Mouse (Mus musculus): Measurements from ENCODE around the gene Fbll1.

The Fbll1 gene

GRCm38 (mm10) chr11:35784537-35784936 is 14.1 kb downstream of the Fbll1 start:
- in situ Hi-C loops (cut with MboI, MseI): loop anchor here (5.0 kb wide), 1 partner anchor 48 kb away; the partner anchor contains the start of gene Rars

- in situ Hi-C loops (cut with MboI, MseI): loop anchor here (5.0 kb wide), 1 partner anchor 48 kb away; the partner anchor contains the start of gene Rars
These were observed 14.7 kb downstream of the Fbll1 start for GRCm38 (mm10) chr11:35784002-35784401.

- in situ Hi-C loops (cut with MboI, MseI): loop anchor here (5.0 kb wide), 1 partner anchor 49 kb away; the partner anchor contains the start of gene Rars
These were observed 15.6 kb downstream of the Fbll1 start for GRCm38 (mm10) chr11:35783038-35783437.

- in situ Hi-C loops (cut with MboI, MseI): loop anchor here (5.0 kb wide), 1 partner anchor 50 kb away; the partner anchor contains the start of gene Rars
These were observed 16.2 kb downstream of the Fbll1 start for GRCm38 (mm10) chr11:35782444-35782843.

GRCm38 (mm10) chr11:35780336-35780735 is 18.3 kb downstream of the Fbll1 start:
- in situ Hi-C loops (cut with MboI, MseI): loop anchor here (5.0 kb wide), 1 partner anchor 52 kb away; the partner anchor contains the start of gene Rars

GRCm38 (mm10) chr11:35776452-35776851 is 22.2 kb downstream of the Fbll1 start:
- in situ Hi-C loops (cut with MboI, MseI): no loop called here

GRCm38 (mm10) chr11:35775606-35776005 is 23.1 kb downstream of the Fbll1 start:
- in situ Hi-C loops (cut with MboI, MseI): no loop called here

GRCm38 (mm10) chr11:35770741-35771504 is 27.8 kb downstream of the Fbll1 start:
- in situ Hi-C loops (cut with MboI, MseI): loop anchor here (25.0 kb wide), 1 partner anchor 1284 kb away; no protein-coding TSS in a partner anchor

- in situ Hi-C loops (cut with MboI, MseI): loop anchor here (25.0 kb wide), 1 partner anchor 1283 kb away; no protein-coding TSS in a partner anchor
These were observed 28.8 kb downstream of the Fbll1 start for GRCm38 (mm10) chr11:35769746-35770437.

GRCm38 (mm10) chr11:35769188-35769745 is 29.4 kb downstream of the Fbll1 start, which contains the start of gene Pank3:
TSS of gene Pank3 (plus strand) at chr11:35769484.
- in situ Hi-C loops (cut with MboI, MseI): loop anchor here (25.0 kb wide), 1 partner anchor 1282 kb away; no protein-coding TSS in a partner anchor

- in situ Hi-C loops (cut with MboI, MseI): loop anchor here (25.0 kb wide), 1 partner anchor 1280 kb away; no protein-coding TSS in a partner anchor
These were observed 31.8 kb downstream of the Fbll1 start for GRCm38 (mm10) chr11:35766845-35767244.

- in situ Hi-C loops (cut with MboI, MseI): loop anchor here (25.0 kb wide), 1 partner anchor 1273 kb away; no protein-coding TSS in a partner anchor
These were observed 38.1 kb downstream of the Fbll1 start for GRCm38 (mm10) chr11:35760627-35761003.

GRCm38 (mm10) chr11:35760001-35760626 is 38.6 kb downstream of the Fbll1 start:
- in situ Hi-C loops (cut with MboI, MseI): loop anchor here (25.0 kb wide), 1 partner anchor 1273 kb away; no protein-coding TSS in a partner anchor

- in situ Hi-C loops (cut with MboI, MseI): loop anchor here (25.0 kb wide), 1 partner anchor 1269 kb away; no protein-coding TSS in a partner anchor
These were observed 42.0 kb downstream of the Fbll1 start for GRCm38 (mm10) chr11:35756411-35757303.

- in situ Hi-C loops (cut with MboI, MseI): loop anchor here (25.0 kb wide), 1 partner anchor 1268 kb away; no protein-coding TSS in a partner anchor
These were observed 43.1 kb downstream of the Fbll1 start for GRCm38 (mm10) chr11:35755546-35755945.

GRCm38 (mm10) chr11:35754906-35755418 is 43.7 kb downstream of the Fbll1 start:
- in situ Hi-C loops (cut with MboI, MseI): loop anchor here (25.0 kb wide), 1 partner anchor 1268 kb away; no protein-coding TSS in a partner anchor

GRCm38 (mm10) chr11:35750578-35750977 is 48.1 kb downstream of the Fbll1 start:
- in situ Hi-C loops (cut with MboI, MseI): loop anchor here (25.0 kb wide), 1 partner anchor 1263 kb away; no protein-coding TSS in a partner anchor
